Comparison of ENCODE assay signal across 25 mouse cellular contexts in genomic region chr14:123027876-123028275, GRCm38 (mm10). TPM values are rescaled to one million over a fixed set of nuclear protein-coding genes. Genes with fewer than 3 reads are reported as not detected.
DNase-seq lines count a peak whose midpoint lies in the region; ATAC-seq and TF ChIP-seq lines count a peak whose summit lies in the region.
"Had no signal": no experiment of that assay in that cellular context is flagged by ENCODE, and none has a peak within 500 bp of the region (broad histone marks: within the 10 kb centered on the region; RNA-seq: fewer than 3 reads in every experiment).

No protein-coding gene starts in this region.

- H3K27ac ChIP-seq in kidney, adult 2 months (ENCODE audit: insufficient read depth, low read depth, low read length): no peak overlapping the region
- no peak overlapping the region for H3K27ac ChIP-seq in midbrain, embryonic 13.5 days
- H3K27ac ChIP-seq: embryonic facial prominence, embryonic 12.5 days; heart, embryonic 13.5 days; hindbrain, embryonic 15.5 days; left cerebral cortex, adult 2 months; limb, embryonic 13.5 days; liver, embryonic 13.5 days had no signal

- no peak overlapping the region for H3K4me2 ChIP-seq in midbrain, embryonic 13.5 days (replicated peaks)
- H3K4me2 ChIP-seq: embryonic facial prominence, embryonic 12.5 days; heart, embryonic 13.5 days; hindbrain, embryonic 15.5 days; limb, embryonic 13.5 days; liver, embryonic 13.5 days; lung, embryonic 14.5 days; midbrain, embryonic 11.5 days had no signal

- no peaks in the 10 kb centered on the region for H3K9me3 ChIP-seq in midbrain, embryonic 13.5 days
- H3K9me3 ChIP-seq: hindbrain, embryonic 15.5 days; liver, embryonic 13.5 days had no signal

- WGBS in kidney, adult 2 months: 34% methylated on average over 2 of the region's 2 CpGs
- WGBS in midbrain, embryonic 13.5 days: 76% methylated on average over 2 of the region's 2 CpGs

- TF ChIP-seq POLR2A in kidney, adult 2 months (IDR thresholded peaks at IDR 0.05; ENCODE audit: low read depth, low read length): no peak

- H3K9ac ChIP-seq in midbrain, embryonic 13.5 days (replicated peaks): no peak overlapping the region
- H3K9ac ChIP-seq: embryonic facial prominence, embryonic 12.5 days; heart, embryonic 13.5 days; hindbrain, embryonic 15.5 days; limb, embryonic 13.5 days; liver, embryonic 13.5 days; lung, embryonic 14.5 days had no signal

- TF ChIP-seq CTCF in kidney, adult 2 months (conservative IDR thresholded peaks at IDR 0.05; ENCODE audit: insufficient read depth, insufficient read length, low read depth, low read length): no peak

- H3K27me3 ChIP-seq in kidney, adult 2 months (replicated peaks; ENCODE audit: control insufficient read depth, insufficient read depth, low read length): no peaks in the 10 kb centered on the region
- no peaks in the 10 kb centered on the region for H3K27me3 ChIP-seq in midbrain, embryonic 13.5 days
- H3K27me3 ChIP-seq: embryonic facial prominence, embryonic 12.5 days; heart, embryonic 13.5 days; hindbrain, embryonic 15.5 days; limb, embryonic 13.5 days; liver, embryonic 13.5 days had no signal

- DNase-seq in kidney, adult 2 months: peak; percentile 45
- DNase-seq in kidney, adult 18-20 months: no peak
- DNase-seq in NIH3T3 (ENCODE audit: low read depth) (peak; percentile 2), adipocyte (ENCODE audit: low spot score) (peak; percentile 27)
- DNase-seq in embryo, embryonic 9.5 days (ENCODE audit: extremely low spot score): peak; percentile 4
- DNase-seq in right cerebral cortex, postnatal 10 days (ENCODE audit: low spot score in 2 of 2): no peak
- DNase-seq: cerebellum, postnatal 36 days; gastrocnemius, postnatal 10 days; heart, adult 18-20 months; liver, embryonic 13.5 days; lung, embryonic 14.5 days; lung, postnatal 4 days; right cerebral cortex, postnatal 4 days; thymus, adult 2 months had no signal

- no peak overlapping the region for H3K4me3 ChIP-seq in kidney, adult 2 months (ENCODE audit: insufficient read depth, low read depth, low read length)
- H3K4me3 ChIP-seq in midbrain, embryonic 13.5 days (replicated peaks): no peak overlapping the region
- H3K4me3 ChIP-seq: embryonic facial prominence, embryonic 12.5 days; erythroblast, embryonic 14.5 days; heart, embryonic 13.5 days; hindbrain, embryonic 15.5 days; left cerebral cortex, adult 2 months; limb, embryonic 13.5 days; liver, embryonic 13.5 days had no signal

- no peak for ATAC-seq in megakaryocyte-erythroid progenitor cell, adult 5-6 weeks (replicated peaks; ENCODE audit: low FRiP score, low TSS enrichment, poor library complexity, severe bottlenecking)
- no peak for ATAC-seq in midbrain, embryonic 13.5 days
- ATAC-seq: forebrain, embryonic 14.5 days; intestine, postnatal 0 days had no signal

- H3K36me3 ChIP-seq in kidney, adult 2 months (ENCODE audit: control insufficient read depth, insufficient read depth, low read length): no peaks in the 10 kb centered on the region
- H3K36me3 ChIP-seq in midbrain, embryonic 13.5 days: no peaks in the 10 kb centered on the region
- H3K36me3 ChIP-seq: embryonic facial prominence, embryonic 12.5 days; heart, embryonic 13.5 days; hindbrain, embryonic 15.5 days; limb, embryonic 13.5 days; liver, embryonic 13.5 days had no signal

- no peaks in the 10 kb centered on the region for H3K4me1 ChIP-seq in kidney, adult 2 months (ENCODE audit: control insufficient read depth, insufficient read depth, low read length)
- no peaks in the 10 kb centered on the region for H3K4me1 ChIP-seq in midbrain, embryonic 13.5 days (replicated peaks)
- H3K4me1 ChIP-seq: embryonic facial prominence, embryonic 12.5 days; heart, embryonic 13.5 days; hindbrain, embryonic 15.5 days; limb, embryonic 13.5 days; liver, embryonic 13.5 days had no signal

RNA-seq across cellular contexts. Expression of gene Tmtc4, which starts 44.0 kb away (rescaled TPM):
- polyA plus RNA-seq in kidney, adult 2 months (2012; rRNA removed): 11.9 and 13.0 TPM in 2 replicates
- 7.6 and 10.6 TPM in 2 replicates for total RNA-seq in megakaryocyte-erythroid progenitor cell, adult 5-6 weeks (2014; fragmentation: Nextera tagmentation)
- 6.9 and 10.6 TPM in 2 replicates for total RNA-seq in megakaryocyte-erythroid progenitor cell, adult 5-6 weeks (2017)
- 48.1 and 51.5 TPM in 2 replicates for polyA plus RNA-seq in midbrain, embryonic 13.5 days (2015; fragmentation: Nextera tagmentation; extraction: Ambion mirVana)
- polyA plus RNA-seq: erythroblast, embryonic 14.5 days had no signal

Comparison
In these comparisons a context has a peak if more than half of its experiments do, and no peak if none do; other contexts are left out.
1. DNase-seq: peak in kidney, adult 2 months (single experiment), NIH3T3 (single experiment), adipocyte (single experiment) and embryo, embryonic 9.5 days (single experiment); none in kidney, adult 18-20 months (single experiment) and right cerebral cortex, postnatal 10 days (0 of 2).